Mouse (Mus musculus) lung, postnatal 25 days (tissue): ENCODE results near the gene Hcrtr1.

ENCODE experiments used
- DNase-seq: peaks from one replicate; pipeline ENCODE4 v3.0.0; 2022; ENCODE audit warnings: low spot score

Hcrtr1 gene

GRCm38 (mm10) chr4:130121560-130121959 is 17.6 kb downstream of the Hcrtr1 start:
- peak; percentile 75 for DNase-seq

- no peak for DNase-seq
These were observed 18.4 kb downstream of the Hcrtr1 start for GRCm38 (mm10) chr4:130120752-130121151.

DNA sequence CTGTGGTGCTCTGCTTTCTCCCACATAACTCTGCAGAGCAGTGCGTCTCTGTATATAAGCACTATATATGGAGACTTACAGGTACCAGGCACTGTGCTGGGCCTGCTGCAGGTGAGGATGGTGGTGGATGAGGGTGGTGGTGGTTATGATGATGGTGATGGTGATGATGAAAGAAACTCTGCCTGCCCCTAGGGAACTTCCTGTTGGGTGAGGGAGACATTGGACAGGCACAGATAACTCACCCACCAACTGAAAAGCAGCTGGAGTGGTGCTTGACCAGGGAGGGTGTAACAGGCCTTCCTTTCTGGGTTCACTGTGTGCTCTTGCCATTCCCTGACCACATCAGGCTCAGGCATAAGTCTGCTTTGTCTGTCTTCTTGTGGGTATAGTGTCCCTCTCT is 26.4 kb downstream of the Hcrtr1 start:
- DNase-seq: no peak

DNA sequence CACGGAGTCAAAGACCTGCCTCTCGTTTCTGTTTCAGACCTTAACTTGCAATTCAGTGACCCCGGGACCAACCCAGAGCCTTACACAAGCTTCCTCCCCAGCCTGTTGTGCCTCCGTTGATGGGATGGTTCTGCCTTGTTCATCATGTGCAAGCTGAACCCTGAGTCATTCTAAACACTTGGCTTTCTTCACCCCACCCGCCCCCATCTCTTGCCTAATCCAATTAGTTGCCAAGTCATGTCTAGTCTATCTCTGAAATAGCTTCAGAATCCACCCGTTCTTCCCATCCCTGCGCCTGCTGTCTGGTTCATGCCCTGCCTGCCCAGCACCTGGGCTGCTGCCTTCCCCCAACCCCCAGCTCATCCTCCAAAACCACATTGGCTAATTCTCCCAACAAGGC is 26.9 kb downstream of the Hcrtr1 start:
- DNase-seq: peak; percentile 76

DNA sequence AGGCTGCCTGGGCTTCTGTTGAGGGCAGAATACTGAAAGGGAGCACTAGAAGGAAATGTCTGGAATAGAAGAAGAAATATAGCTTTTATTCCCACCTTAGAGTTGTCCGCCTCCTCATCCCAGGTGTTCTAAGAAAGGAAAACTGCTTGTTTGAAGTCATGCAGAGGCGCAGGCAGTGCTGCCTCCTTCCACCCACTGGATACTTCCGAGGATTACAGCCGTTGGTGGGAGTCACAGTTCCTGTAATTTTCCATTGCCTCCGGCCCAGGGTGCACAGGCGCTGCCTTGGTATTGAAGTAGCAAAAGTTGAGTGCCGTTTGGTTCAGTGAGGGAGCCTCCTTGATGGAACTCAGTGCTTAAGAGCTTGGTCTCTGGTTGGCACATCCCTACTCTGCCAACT is 29.1 kb downstream of the Hcrtr1 start:
- peak; percentile 43 for DNase-seq

DNA sequence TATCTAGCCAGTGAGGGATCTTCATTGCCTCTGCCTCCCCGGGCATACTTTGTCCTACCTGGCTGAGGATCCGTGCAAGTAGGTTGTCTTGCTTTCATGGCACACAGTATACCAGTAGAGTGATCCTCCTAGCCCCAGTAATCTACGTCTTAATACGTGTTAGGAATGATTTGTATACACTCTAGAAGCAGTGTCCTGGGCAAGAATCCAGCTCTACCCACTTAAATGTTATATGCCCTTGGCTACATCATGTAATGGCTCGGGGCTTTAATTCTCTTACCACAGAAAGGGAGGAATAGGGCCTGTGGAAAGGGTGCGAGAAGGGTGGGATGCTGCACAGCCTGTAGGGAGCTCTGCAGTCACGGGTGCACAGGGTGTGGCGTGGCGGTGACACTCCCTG is 29.5 kb downstream of the Hcrtr1 start:
- peak; percentile 42 for DNase-seq

DNA sequence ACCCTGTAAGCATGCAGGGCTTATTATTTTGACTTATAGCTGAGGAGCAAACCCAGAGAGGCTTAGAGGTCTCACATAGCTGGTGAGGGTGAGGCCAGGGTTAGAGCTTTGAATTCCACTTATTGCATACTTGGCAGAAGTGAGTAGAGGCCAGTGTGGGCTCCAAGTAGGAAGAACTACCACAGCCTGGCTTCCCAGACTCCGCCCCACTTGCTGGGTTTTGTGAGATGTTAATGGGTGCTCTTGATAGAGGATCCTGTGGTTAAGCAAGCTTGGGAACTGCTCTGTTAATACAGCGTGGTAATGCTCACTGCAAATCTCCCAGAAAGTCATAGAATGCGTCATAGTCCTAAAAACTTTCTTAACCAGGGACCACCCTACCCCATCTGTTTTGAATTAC is 30.2 kb downstream of the Hcrtr1 start:
- peak; percentile 81 for DNase-seq

DNA sequence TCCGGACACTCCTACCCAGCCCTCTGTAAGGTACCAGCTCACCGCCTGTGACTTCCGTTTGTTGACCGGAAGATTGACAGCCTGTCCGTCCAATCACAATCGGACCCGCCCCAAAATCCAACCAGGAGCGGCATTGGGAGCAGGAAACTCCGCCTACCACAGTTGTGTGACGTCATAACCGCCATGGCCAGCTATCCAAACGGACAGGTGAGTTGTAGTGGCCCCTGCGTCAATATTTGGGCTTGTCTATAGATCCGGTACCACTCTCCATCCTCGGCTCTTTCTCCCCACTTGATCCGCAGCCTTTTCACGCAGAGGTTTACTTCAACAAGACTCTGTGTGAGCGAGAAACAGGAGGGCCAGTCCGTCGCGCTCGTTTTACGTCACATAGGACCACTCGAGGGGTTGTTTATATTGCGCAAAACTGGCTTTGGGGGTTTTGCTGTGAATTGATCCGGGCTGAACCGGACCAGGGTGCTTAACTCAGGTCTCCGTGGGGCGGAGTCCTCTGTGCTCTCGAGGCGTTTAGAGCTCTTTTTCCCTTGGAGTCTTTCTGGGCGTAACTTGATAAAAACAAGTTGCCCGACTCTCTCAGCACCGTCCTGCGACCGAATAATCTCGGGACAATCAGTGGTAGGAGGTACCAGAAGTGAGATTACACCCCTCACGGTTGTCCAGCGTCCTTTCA is 31.6 kb downstream of the Hcrtr1 start:
- DNase-seq: peak; percentile 100

DNA sequence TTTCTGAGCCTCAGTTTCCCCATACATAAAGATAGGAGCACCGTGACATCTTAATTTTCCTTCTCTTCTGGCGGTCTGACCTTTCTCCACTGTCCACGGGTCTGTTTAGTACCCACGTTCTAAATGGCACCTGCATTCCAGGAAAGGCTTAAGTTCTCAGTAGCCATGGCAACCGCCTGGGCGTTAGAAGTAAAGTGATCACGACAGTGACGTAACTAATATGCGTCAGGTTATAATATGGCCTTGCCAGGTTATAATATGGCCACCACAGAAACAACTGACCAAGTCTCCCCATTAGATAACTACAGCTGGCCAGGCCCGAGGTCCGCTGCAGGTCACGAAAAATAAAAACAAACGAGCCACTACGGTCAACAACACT is 32.1 kb downstream of the Hcrtr1 start:
- no peak for DNase-seq

GRCm38 (mm10) chr4:130104584-130104983 is 34.6 kb downstream of the Hcrtr1 start:
- DNase-seq: no peak

- no peak for DNase-seq
These were observed 35.5 kb downstream of the Hcrtr1 start for GRCm38 (mm10) chr4:130103632-130104031.

- peak; percentile 66 for DNase-seq
These were observed 37.0 kb downstream of the Hcrtr1 start, which contains the start of gene Pef1 for GRCm38 (mm10) chr4:130102111-130102651. TSS of gene Pef1 (plus strand) at chr4:130102558.

DNA sequence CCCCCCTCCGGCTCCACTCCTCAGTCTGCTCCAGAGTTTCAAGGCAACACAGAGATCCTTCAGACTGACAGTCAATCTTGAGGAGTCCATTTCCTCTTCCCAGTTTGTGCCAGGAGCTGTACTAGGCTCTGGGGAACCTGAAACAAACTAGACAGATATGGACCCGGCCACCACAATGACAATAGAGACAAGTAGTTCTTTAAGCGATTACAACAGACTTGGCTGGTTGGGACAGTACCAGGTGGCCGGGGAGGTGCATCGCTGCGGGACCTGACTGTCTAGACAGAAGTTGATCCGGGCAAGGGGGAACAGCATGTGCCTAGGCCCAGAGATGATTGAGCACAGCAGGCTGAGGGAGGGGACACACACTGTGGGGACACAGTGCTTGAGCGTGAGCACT is 38.0 kb downstream of the Hcrtr1 start:
- DNase-seq: no peak

GRCm38 (mm10) chr4:130095137-130095536 is 44.0 kb downstream of the Hcrtr1 start:
- DNase-seq: no peak

GRCm38 (mm10) chr4:130087293-130087692 is 51.9 kb downstream of the Hcrtr1 start:
- DNase-seq: peak; percentile 89

DNA sequence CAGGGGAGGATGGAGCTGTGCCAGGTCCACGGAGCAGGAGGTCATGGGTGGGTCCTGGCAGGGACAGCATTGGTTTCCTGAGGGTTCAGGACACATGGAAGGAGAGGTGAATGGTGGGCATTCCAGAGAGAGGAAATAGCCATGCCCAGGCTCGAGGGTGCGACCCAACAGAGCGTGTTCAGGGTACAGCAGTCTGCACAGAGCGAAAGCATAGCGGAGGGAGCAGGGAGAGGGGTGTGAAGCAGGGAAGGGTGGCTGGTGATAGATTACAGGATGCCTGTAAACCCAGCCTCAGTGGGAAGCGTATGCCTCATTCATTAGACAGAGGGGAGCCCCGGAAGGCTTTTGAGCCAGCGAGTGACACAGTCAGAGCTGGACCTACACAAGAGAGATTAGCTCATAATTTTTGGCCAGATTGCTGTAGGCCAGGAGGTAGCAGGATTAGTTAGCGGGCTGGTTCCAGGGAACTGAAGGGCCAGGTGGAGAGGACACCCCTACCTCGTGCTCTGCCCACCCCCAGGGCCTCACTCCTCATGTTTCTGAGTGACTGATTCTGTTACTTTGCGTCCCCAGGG is 53.8 kb downstream of the Hcrtr1 start:
- no peak for DNase-seq

GRCm38 (mm10) chr4:130084331-130084945 is 54.7 kb downstream of the Hcrtr1 start:
- DNase-seq: no peak

GRCm38 (mm10) chr4:130082211-130082610 is 56.9 kb downstream of the Hcrtr1 start:
- no peak for DNase-seq

DNA sequence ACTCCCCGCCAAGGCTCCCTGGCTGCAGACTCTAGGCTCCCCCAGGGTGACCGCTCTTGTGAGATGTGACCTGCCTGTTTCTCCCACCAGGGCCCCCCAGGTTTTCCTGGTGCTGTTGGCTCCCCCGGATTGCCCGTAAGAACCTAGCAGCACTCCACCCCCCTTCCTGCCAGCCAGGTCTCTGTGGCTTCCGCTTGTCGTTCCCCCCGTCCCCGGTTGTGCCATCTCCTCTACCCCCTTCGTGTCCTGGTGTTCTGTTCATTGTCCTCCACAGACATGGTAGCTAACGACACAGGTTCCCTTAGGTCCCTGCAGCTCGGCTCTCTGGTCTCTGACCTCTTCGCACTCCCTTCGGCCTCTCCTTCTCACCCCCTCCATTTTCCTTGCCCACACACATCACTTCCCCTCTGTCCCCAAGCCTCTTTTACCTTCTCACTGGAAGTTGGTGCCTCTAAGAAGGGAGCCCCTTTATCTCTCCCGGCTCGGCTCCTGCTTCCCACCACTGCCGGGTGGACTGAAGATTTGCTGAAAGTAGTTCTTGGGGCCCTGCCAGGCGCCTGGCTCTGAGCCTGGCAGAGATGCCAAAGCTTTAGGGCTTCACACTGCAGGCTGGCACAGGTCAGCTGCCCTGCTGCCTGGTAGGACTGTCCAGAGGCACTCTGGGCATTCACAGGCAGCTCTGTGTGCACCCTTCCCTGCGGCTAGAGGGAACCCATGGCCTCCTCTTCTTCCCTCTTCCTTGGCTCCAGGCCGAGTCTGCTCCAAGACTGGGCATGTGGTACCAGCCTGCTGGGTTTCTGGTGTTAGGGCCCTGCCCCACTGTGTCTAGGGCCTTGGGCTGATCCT is 57.6 kb downstream of the Hcrtr1 start:
- DNase-seq: peak; percentile 55
